Mouse (Mus musculus) liver, adult 10 weeks (tissue): ENCODE results near the gene Cnrip1. TPM values are rescaled to one million over a fixed set of nuclear protein-coding genes. Genes with fewer than 3 reads are reported as not detected.

ENCODE experiments used
- polyA plus RNA-seq: library from polyadenylated mRNA; stranded (reverse); fragments of 350-450 nt; fragmentation: Illumina TruSeq; extraction: RNeasy Lipid Tissue Mini Kit (QIAGEN cat#74804); gene quantifications from one replicate; pipeline ENCODE4 v1.2.3, GENCODE M21; 2014; ENCODE audit warnings: low read depth, low replicate concordance

The Cnrip1 gene
- polyA plus RNA-seq, result 1.6 TPM

GRCm38 (mm10) chr11:17051545-17052475 is at the start of gene Cnrip1, which contains the start of gene Plek:
Gene Cnrip1 (plus strand): TSS chr11:17051586.
Gene Plek (minus strand): TSS chr11:17052381.

Other genes starting within 250 kb of the Cnrip1 start
- not detected for gene Fbxo48, start 100.2 kb upstream of the Cnrip1 start, polyA plus RNA-seq
- gene Plek, start 795 bp downstream of the Cnrip1 start, polyA plus RNA-seq, result 4.4 TPM
- gene Ppp3r1, start 107.7 kb downstream of the Cnrip1 start, polyA plus RNA-seq, result 93.7 TPM
- 10.7 TPM for gene Wdr92, start 130.5 kb downstream of the Cnrip1 start, polyA plus RNA-seq
- 67.7 TPM for gene Pno1, start 160.0 kb downstream of the Cnrip1 start, polyA plus RNA-seq
- gene C1d, start 206.0 kb downstream of the Cnrip1 start, polyA plus RNA-seq, result 103 TPM